Mouse (Mus musculus): ENCODE results near the gene 2810408A11Rik. TPM values are rescaled to one million over a fixed set of nuclear protein-coding genes. Genes with fewer than 3 reads are reported as not detected.

The 2810408A11Rik gene
- total RNA-seq, 2 experiments from 2014 or later, result 2.1 to 2.7 TPM

DNA sequence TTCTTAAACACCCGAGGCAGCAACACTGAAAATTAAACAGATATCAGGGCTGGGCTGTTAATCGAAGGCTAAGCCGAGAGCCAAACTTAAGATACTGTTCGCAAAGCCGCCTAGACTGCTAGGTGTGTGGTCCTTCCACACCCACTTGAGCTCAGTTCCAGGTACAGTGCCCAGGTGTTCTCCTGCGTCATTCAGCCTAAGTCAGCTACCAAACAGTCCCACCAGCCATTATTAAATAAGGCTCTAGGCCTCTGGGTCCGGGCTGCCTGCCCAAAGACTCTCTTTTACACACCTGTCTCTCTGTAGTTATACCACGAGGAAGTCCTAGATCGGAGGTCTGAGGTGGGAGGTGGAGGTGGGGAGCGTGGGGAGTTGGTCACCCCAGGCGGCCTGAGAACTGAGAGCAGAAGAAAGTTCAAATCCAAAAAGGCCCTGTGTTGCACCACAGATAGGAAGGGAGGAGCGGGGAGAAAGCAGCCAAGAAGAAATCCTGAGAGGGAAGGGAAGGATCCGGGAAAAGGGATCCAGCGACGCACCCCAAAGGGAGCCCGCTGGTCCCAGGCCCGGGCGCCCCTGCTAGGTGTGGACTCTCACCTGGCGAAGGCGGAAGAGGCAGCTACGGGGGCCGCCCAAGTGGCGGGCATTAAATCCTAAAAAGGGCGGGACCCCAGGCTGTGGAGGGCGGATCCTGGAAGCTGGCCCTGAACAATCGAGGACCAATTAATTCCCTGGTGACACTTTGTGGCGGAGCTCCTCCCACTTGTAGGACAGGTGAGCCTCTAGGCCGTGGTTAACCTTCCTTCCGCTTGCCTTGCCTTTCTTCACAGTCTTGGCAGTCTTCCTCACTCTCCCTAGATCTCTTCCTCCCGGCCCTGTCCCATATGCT lies 42.4 kb downstream of the 2810408A11Rik start, which contains the start of gene Tnk1:
Gene Tnk1 (minus strand): TSS at position 618 of the 886 bp plus-strand sequence.
- intact Hi-C loops (cut with DNase I), result no loop called here
- no peak for DNase-seq

DNA sequence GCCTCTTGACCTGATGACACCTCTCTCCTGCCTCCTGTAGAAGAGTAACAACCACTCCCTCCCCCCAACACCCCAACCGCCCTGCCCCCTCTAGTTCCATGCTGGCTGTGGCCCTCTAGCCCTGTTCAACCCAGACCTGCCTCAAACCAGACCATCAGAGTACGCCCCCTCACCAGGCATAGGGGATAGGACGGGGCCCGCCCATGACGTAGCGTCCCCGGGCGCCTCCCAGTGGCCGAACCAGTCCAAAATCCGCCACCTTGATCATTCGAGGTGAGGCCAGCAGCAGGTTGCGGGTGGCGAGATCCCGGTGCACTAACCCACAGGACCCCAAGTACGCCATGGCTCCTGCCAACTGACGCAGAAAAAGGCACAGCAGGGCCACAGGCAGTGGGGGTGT lies 45.4 kb downstream of the 2810408A11Rik start:
- DNase-seq, result no peak
- intact Hi-C loops (cut with DNase I), result no loop called here

GRCm38 (mm10) chr11:69854680-69855079 lies 46.1 kb downstream of the 2810408A11Rik start:
- intact Hi-C loops (cut with DNase I), result no loop called here
- DNase-seq, result no peak

GRCm38 (mm10) chr11:69853994-69854393 lies 46.8 kb downstream of the 2810408A11Rik start:
- intact Hi-C loops (cut with DNase I), result no loop called here
- DNase-seq, result no peak

GRCm38 (mm10) chr11:69850754-69851153 lies 50.0 kb downstream of the 2810408A11Rik start:
- intact Hi-C loops (cut with DNase I), result no loop called here
- DNase-seq, result no peak

- no peak for DNase-seq
- intact Hi-C loops (cut with DNase I), result no loop called here
Observed at GRCm38 (mm10) chr11:69849884-69850283, 50.9 kb downstream of the 2810408A11Rik start.

GRCm38 (mm10) chr11:69849128-69849527 lies 51.7 kb downstream of the 2810408A11Rik start:
- DNase-seq, result no peak
- intact Hi-C loops (cut with DNase I), result no loop called here

DNA sequence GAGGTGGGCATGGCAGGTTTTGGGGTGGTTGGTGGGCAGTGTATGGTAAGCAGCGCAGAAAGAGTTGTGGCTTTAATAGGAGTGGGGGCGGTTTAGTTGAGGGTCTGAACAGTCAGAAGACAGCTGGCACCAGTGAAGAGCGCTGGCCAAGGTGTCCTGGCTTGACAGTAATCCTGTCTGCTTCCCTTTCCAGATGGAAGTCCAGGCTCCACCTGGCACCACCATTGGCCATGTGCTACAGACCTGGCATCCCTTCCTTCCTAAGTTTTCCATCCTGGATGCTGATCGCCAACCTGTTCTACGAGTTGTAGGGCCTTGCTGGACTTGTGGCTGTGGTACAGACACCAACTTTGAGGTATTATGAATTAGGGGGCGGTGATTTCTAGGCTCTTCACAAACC lies 52.8 kb downstream of the 2810408A11Rik start:
- intact Hi-C loops (cut with DNase I), result no loop called here
- DNase-seq, result no peak

Small RNA genes lying within 50 kb of the gene (microRNA-seq; reads per million reads assigned to microRNA genes)
- 0 reads per million in 2 experiments for gene Mir6924

Other genes starting within 250 kb of the 2810408A11Rik start
- not detected for gene Sox15, start 245.7 kb downstream of the 2810408A11Rik start, total RNA-seq (2021)
- gene Mpdu1, start 238.3 kb downstream of the 2810408A11Rik start, total RNA-seq (2021), result 10 to 100 TPM; 33.1 to 33.7 TPM
- 1 to 10 TPM; 5.8 to 7.8 TPM for gene Cd68, start 234.8 kb downstream of the 2810408A11Rik start, total RNA-seq (2021)
- gene Eif4a1, start 228.6 kb downstream of the 2810408A11Rik start, total RNA-seq (2021), result 100 to 1,000 TPM; 389 to 397 TPM
- 10 to 100 TPM; 48.9 to 49.6 TPM for gene Senp3, start 218.9 kb downstream of the 2810408A11Rik start, total RNA-seq (2021)
- gene Tnfsf13, start 215.2 kb downstream of the 2810408A11Rik start, total RNA-seq (2021), result 1 to 10 TPM; 2.1 to 2.4 TPM
- gene Tnfsf12, start 205.1 kb downstream of the 2810408A11Rik start, total RNA-seq (2021), result 10 to 100 TPM; 19.6 to 20.3 TPM
- 1 to 10 TPM; 5.1 to 5.2 TPM for gene Tnfsfm13, start 204.9 kb downstream of the 2810408A11Rik start, total RNA-seq (2021)
- gene Polr2a, start 142.3 kb downstream of the 2810408A11Rik start, total RNA-seq (2021), result 10 to 100 TPM; 44.5 to 47.5 TPM
- under 1 TPM; 0.17 to 0.40 TPM for gene Slc35g3, start 139.0 kb downstream of the 2810408A11Rik start, total RNA-seq (2021)
- 10 to 100 TPM; 42.2 to 43.9 TPM for gene Zbtb4, start 135.1 kb downstream of the 2810408A11Rik start, total RNA-seq (2021)
- 1 to 10 TPM; 5.8 to 7.1 TPM for gene Chrnb1, start 105.0 kb downstream of the 2810408A11Rik start, total RNA-seq (2021)
- gene Fgf11, start 99.1 kb downstream of the 2810408A11Rik start, total RNA-seq (2021), result 1 to 10 TPM; 1.9 to 3.5 TPM
- 1 to 10 TPM in 1 of 2 experiments, under 1 TPM in 1; 0.94 to 1.2 TPM for gene Tmem102, start 95.4 kb downstream of the 2810408A11Rik start, total RNA-seq (2021)
- not detected for gene Gm39566, start 85.7 kb downstream of the 2810408A11Rik start, total RNA-seq (2021)
- not detected for gene Spem2, start 82.5 kb downstream of the 2810408A11Rik start, total RNA-seq (2021)
- gene Spem1, start 78.8 kb downstream of the 2810408A11Rik start, total RNA-seq (2021), result not detected
- gene Nlgn2, start 63.2 kb downstream of the 2810408A11Rik start, total RNA-seq (2021), result 10 to 100 TPM; 13.6 TPM
- gene Tmem256, start 62.5 kb downstream of the 2810408A11Rik start, total RNA-seq (2021), result 100 to 1,000 TPM; 130 to 151 TPM
- 10 to 100 TPM; 52.5 to 59.7 TPM for gene Plscr3, start 54.6 kb downstream of the 2810408A11Rik start, total RNA-seq (2021)
- not detected for gene Tnk1, start 42.3 kb downstream of the 2810408A11Rik start, total RNA-seq (2021)
- gene Tmem95, start 23.0 kb downstream of the 2810408A11Rik start, total RNA-seq (2021), result not detected
- 1 to 10 TPM; 3.0 to 3.5 TPM for gene Kctd11, start 19.6 kb downstream of the 2810408A11Rik start, total RNA-seq (2021)
- gene Acap1, start 5.4 kb downstream of the 2810408A11Rik start, total RNA-seq (2021), result 1 to 10 TPM; 2.7 to 3.0 TPM
- gene Neurl4, start 85 bp upstream of the 2810408A11Rik start, total RNA-seq (2021), result 10 to 100 TPM; 39.2 to 39.9 TPM
- 10 to 100 TPM; 29.4 to 30.5 TPM for gene Gps2, start 12.9 kb upstream of the 2810408A11Rik start, total RNA-seq (2021)
- 100 to 1,000 TPM; 488 to 490 TPM for gene Eif5a, start 21.0 kb upstream of the 2810408A11Rik start, total RNA-seq (2021)
- 10 to 100 TPM; 22.7 to 25.7 TPM for gene Ybx2, start 34.8 kb upstream of the 2810408A11Rik start, total RNA-seq (2021)
- 100 to 1,000 TPM; 135 to 144 TPM for gene Slc2a4, start 47.2 kb upstream of the 2810408A11Rik start, total RNA-seq (2021)
- not detected for gene Cldn7, start 63.8 kb upstream of the 2810408A11Rik start, total RNA-seq (2021)
- 100 to 1,000 TPM; 144 to 159 TPM for gene Ctdnep1, start 80.2 kb upstream of the 2810408A11Rik start, total RNA-seq (2021)
- gene Elp5, start 81.5 kb upstream of the 2810408A11Rik start, total RNA-seq (2021), result 10 to 100 TPM; 60.7 to 64.6 TPM
- gene Gabarap, start 90.2 kb upstream of the 2810408A11Rik start, total RNA-seq (2021), result 100 to 1,000 TPM; 275 to 295 TPM
- 10 to 100 TPM; 23.1 to 27.7 TPM for gene Phf23, start 94.8 kb upstream of the 2810408A11Rik start, total RNA-seq (2021)
- gene Dvl2, start 99.6 kb upstream of the 2810408A11Rik start, total RNA-seq (2021), result 10 to 100 TPM in 1 of 2 experiments, 1 to 10 TPM in 1; 8.6 to 11.8 TPM
- 1,000 to 10,000 TPM; 1,260 to 1,282 TPM for gene Acadvl, start 114.4 kb upstream of the 2810408A11Rik start, total RNA-seq (2021)
- gene Dlg4, start 116.0 kb upstream of the 2810408A11Rik start, total RNA-seq (2021), result 10 to 100 TPM; 11.5 to 12.0 TPM
- under 1 TPM in 1 of 2 experiments, not detected in 1; 0.22 TPM for gene Asgr1, start 153.1 kb upstream of the 2810408A11Rik start, total RNA-seq (2021)
- gene Asgr2, start 191.7 kb upstream of the 2810408A11Rik start, total RNA-seq (2021), result not detected
- 1 to 10 TPM in 1 of 2 experiments, under 1 TPM in 1; 0.69 to 1.0 TPM for gene Mgl2, start 229.3 kb upstream of the 2810408A11Rik start, total RNA-seq (2021)